Mouse (Mus musculus) heart, postnatal 25 days (tissue): ENCODE data around the gene Olfr1192-ps1. TPM values are rescaled to one million over a fixed set of nuclear protein-coding genes. Genes with fewer than 3 reads are reported as not detected.
"Not testable (repeated sequence)": the region's sequence is repeated elsewhere in the genome, so short reads cannot be mapped to it uniquely, and the experiment has no call there.

ENCODE experiments used
- DNase-seq: peaks from one replicate; pipeline ENCODE4 v3.0.0; 2022; ENCODE audit warnings: low spot score
- intact Hi-C: fragments of 180-260 bp; cut with DNase I; formaldehyde crosslinking; loops from one replicate; pipeline ENCODE4 v1.15.1; 2025
- total RNA-seq, 2 experiments: library from RNA; stranded (reverse); gene quantifications; 2 replicates each; pipeline ENCODE4 v1.2.3; 2021

Gene Olfr1192-ps1
- not detected for total RNA-seq

DNA sequence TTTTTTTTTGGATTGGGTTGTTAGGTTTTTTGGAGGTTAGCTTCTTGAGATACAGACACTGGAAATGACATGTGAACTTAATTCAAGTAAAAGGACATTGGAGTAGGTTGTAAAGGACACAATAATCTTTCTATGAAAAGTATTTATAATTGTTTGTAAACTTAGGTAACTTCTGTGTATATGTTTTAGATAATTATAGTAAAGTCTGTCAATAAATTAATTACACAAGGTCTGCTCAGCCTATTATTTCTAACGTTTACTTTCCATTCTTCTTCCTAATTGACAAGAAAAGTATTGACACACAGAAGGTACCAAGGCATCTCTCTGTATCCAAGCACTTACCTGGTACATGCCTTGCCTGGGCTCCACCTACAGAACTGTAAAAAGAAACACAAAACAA is at the start of gene Olfr1192-ps1:
Olfr1192-ps1 (plus strand) TSS at position 301 of the 400 bp plus-strand sequence.
- DNase-seq: no peak
- intact Hi-C loops: no loop called here

DNA sequence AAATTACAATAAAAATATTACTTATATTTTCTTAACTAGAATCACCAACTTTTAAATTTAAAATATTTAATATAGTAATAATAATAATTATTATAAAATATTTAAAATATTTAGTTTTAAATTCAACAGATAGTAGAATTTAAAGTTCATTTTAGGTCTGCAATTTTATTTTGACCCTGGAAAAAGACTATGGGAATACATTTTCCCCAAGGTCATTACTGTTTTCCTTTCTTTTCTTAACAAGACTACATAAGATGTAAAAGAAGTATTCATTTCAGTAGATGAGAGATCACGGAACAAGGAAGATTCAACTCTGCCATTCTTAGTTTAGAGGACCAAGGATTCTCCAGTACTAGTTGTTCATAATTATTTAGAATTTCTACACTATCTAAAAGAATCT is 8.1 kb upstream of the Olfr1192-ps1 start, which contains the start of gene Olfr1191-ps1:
Olfr1191-ps1 (plus strand) TSS at position 301 of the 400 bp plus-strand sequence.
- DNase-seq, intact Hi-C loops: not testable (repeated sequence)

DNA sequence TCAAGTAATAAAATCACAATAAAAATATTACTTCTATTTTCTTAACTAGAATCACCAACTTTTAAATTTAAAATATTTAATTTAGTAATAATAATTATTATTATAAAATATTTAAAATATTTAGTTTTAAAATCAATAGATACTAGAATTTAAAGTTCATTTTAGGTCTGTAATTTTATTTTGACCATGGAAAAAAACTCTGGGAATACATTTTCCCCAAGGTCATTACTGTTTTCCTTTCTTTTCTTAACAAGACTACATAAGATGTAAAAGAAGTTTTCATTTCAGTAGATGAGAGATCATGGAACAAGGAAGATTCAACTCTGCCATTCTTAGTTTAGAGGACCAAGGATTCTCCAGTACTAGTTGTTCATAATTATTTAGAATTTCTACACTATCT is 27.0 kb downstream of the Olfr1192-ps1 start, which contains the start of gene Olfr1193:
Olfr1193 (plus strand) TSS at position 301 of the 400 bp plus-strand sequence.
- DNase-seq, intact Hi-C loops: not testable (repeated sequence)

DNA sequence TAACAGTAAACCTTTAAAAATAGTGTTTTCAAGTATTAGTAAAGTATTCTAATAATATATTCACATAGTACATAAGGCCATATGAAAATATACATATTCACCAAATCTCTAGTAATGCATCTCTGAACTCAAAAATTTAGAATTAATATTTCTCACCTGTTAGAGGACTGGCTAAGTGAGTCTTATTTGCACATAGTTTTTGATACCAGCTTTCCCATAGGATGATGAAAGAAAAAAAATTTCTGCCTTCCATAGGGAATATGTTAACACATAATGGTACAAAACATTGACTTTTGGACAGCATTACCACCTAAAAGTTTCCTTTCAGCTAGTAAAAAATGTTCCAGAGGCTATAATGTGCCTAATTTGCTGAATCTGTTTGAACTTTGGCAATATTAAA is 40.8 kb downstream of the Olfr1192-ps1 start, which contains the start of gene Olfr1195:
Olfr1195 (minus strand) TSS at position 101 of the 400 bp plus-strand sequence.
- DNase-seq: no peak

DNA sequence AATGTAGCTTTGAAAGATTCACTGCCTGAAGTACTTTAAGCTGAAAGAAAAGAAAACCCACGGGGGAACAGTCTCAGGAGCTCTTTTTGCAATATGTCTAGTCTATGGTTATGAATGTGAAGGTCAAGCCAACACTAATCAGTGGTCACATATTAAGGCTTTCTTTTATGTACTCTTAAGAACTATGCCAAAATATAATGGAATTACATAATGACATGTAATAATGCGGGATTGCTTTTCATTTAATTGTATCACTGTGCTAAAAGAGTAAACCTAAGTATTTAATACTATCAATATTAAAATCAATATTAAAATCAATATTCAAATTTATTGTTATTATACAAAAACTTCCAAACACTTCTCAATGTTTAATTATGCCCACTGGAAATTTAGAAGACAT is 56.2 kb downstream of the Olfr1192-ps1 start, which contains the start of gene Olfr1196:
Olfr1196 (minus strand) TSS at position 101 of the 400 bp plus-strand sequence.
- intact Hi-C loops: no loop called here
- no peak for DNase-seq

More for the DNA sequence above, 40.8 kb downstream of the Olfr1192-ps1 start, which contains the start of gene Olfr1195:
- intact Hi-C loops: no loop called here

Other genes starting within 250 kb of the Olfr1192-ps1 start
- gene Olfr1179, start 242.1 kb upstream of the Olfr1192-ps1 start, total RNA-seq: not detected
- gene Olfr1180, start 229.4 kb upstream of the Olfr1192-ps1 start, total RNA-seq: not detected
- not detected for gene Olfr1181, start 222.3 kb upstream of the Olfr1192-ps1 start, total RNA-seq
- gene Gm13757, start 199.4 kb upstream of the Olfr1192-ps1 start, total RNA-seq: not detected
- gene Olfr1183, start 193.6 kb upstream of the Olfr1192-ps1 start, total RNA-seq: not detected
- gene Olfr1184, start 164.9 kb upstream of the Olfr1192-ps1 start, total RNA-seq: not detected
- gene Olfr1185-ps1, start 155.2 kb upstream of the Olfr1192-ps1 start, total RNA-seq: not detected
- not detected for gene Olfr1186, start 130.0 kb upstream of the Olfr1192-ps1 start, total RNA-seq
- gene Olfr1188, start 91.6 kb upstream of the Olfr1192-ps1 start, total RNA-seq: not detected
- not detected for gene Olfr1189, start 62.1 kb upstream of the Olfr1192-ps1 start, total RNA-seq
- not detected for gene Olfr1191-ps1, start 8.0 kb upstream of the Olfr1192-ps1 start, total RNA-seq
- gene Olfr1193, start 27.1 kb downstream of the Olfr1192-ps1 start, total RNA-seq: not detected
- gene Olfr1195, start 40.7 kb downstream of the Olfr1192-ps1 start, total RNA-seq: not detected
- not detected for gene Olfr1196, start 56.1 kb downstream of the Olfr1192-ps1 start, total RNA-seq
- not detected for gene Olfr1197, start 83.9 kb downstream of the Olfr1192-ps1 start, total RNA-seq
- not detected for gene Olfr1198, start 102.9 kb downstream of the Olfr1192-ps1 start, total RNA-seq
- not detected for gene Olfr1199, start 112.0 kb downstream of the Olfr1192-ps1 start, total RNA-seq
- not detected for gene Olfr1200, start 122.0 kb downstream of the Olfr1192-ps1 start, total RNA-seq
- not detected for gene Olfr1201, start 144.5 kb downstream of the Olfr1192-ps1 start, total RNA-seq
- not detected for gene Olfr1202, start 166.0 kb downstream of the Olfr1192-ps1 start, total RNA-seq
- not detected for gene Olfr1205, start 181.2 kb downstream of the Olfr1192-ps1 start, total RNA-seq
- not detected for gene Olfr1204, start 200.8 kb downstream of the Olfr1192-ps1 start, total RNA-seq
- not detected for gene Olfr1206, start 214.7 kb downstream of the Olfr1192-ps1 start, total RNA-seq